Mouse (Mus musculus) midbrain, embryonic 10.5 days (tissue): ENCODE results near the gene Il2ra. TPM values are rescaled to one million over a fixed set of nuclear protein-coding genes. Genes with fewer than 3 reads are reported as not detected.
"Not testable (repeated sequence)": the region's sequence is repeated elsewhere in the genome, so short reads cannot be mapped to it uniquely, and the experiment has no call there.

Source experiments
- DNase-seq: peaks from one replicate; pipeline ENCODE4 v3.0.0-alpha.2; 2017; ENCODE audit warnings: low spot score
- H3K27ac ChIP-seq: fragments of 300-500 bp; sonication (generic); replicated peaks from 2 replicates; pipeline ENCODE4 v1.5.1; 2016; ENCODE audit warnings: mild to moderate bottlenecking
- H3K27me3 ChIP-seq: fragments of 300-500 bp; sonication (generic); 2 replicates; pipeline ENCODE4 v1.6.1; 2016; ENCODE audit warnings: low read depth, mild to moderate bottlenecking; ENCODE audit not compliant: poor library complexity, severe bottlenecking
- H3K36me3 ChIP-seq: fragments of 300-500 bp; sonication (generic); 2 replicates; pipeline ENCODE4 v1.6.1; 2016; ENCODE audit warnings: mild to moderate bottlenecking, moderate library complexity
- H3K4me1 ChIP-seq: fragments of 300-500 bp; sonication (generic); 2 replicates; pipeline ENCODE4 v1.6.1; 2016
- H3K4me3 ChIP-seq: fragments of 300-500 bp; sonication (generic); 2 replicates; pipeline ENCODE4 v1.5.1; 2016; ENCODE audit warnings: mild to moderate bottlenecking, moderate library complexity
- H3K9me3 ChIP-seq: fragments of 300-500 bp; sonication (generic); replicated peaks from 2 replicates; pipeline ENCODE4 v1.6.1; 2016; ENCODE audit warnings: mild to moderate bottlenecking
- WGBS: fragments of 180-500 bp; shearing (Covaris S2); methylation state at CpG from one replicate; pipeline ENCODE4 v1.1.7; 2016; 5-methylcytosine and 5-hydroxymethylcytosine counted together
- polyA plus RNA-seq: library from polyadenylated mRNA; unstranded; fragments of >200 nt; fragmentation: Nextera tagmentation; extraction: Ambion mirVana; gene quantifications from 2 replicates; pipeline ENCODE4 v1.2.1, GENCODE M21; 2016

Gene Il2ra
- polyA plus RNA-seq, 1 experiment from 2014 or later, result not detected

GRCm38 (mm10) chr2:11690201-11690890 lies 47.7 kb downstream of the Il2ra start:
- Histone ChIP-seq H3K4me1 (no peaks in the 10 kb centered on the region), H3K36me3 (no peaks in the 10 kb centered on the region)
- 78% methylated on average over 8 of the region's 8 CpGs for WGBS

GRCm38 (mm10) chr2:11693352-11693751 lies 50.7 kb downstream of the Il2ra start:
- H3K4me3 ChIP-seq, result no peak overlapping the region
- no peaks in the 10 kb centered on the region for H3K4me1 ChIP-seq
- no peaks in the 10 kb centered on the region for H3K27me3 ChIP-seq
- no peak for DNase-seq
- H3K9me3 ChIP-seq, result no peaks in the 10 kb centered on the region
- H3K27ac ChIP-seq, result no peak overlapping the region
- no peaks in the 10 kb centered on the region for H3K36me3 ChIP-seq
- 92% methylated on average over 4 of the region's 4 CpGs for WGBS

More at GRCm38 (mm10) chr2:11690201-11690890, 47.7 kb downstream of the Il2ra start:
- Histone ChIP-seq H3K27me3 (no peaks in the 10 kb centered on the region), H3K4me3 (no peak overlapping the region), H3K27ac (no peak overlapping the region), H3K9me3 (no peaks in the 10 kb centered on the region)
- DNase-seq, result no peak

- Histone ChIP-seq H3K36me3 (no peaks in the 10 kb centered on the region), H3K9me3 (no peaks in the 10 kb centered on the region), H3K4me3 (no peak overlapping the region), H3K27ac (no peak overlapping the region), H3K4me1 (no peaks in the 10 kb centered on the region), H3K27me3 (no peaks in the 10 kb centered on the region)
- DNase-seq, result no peak
- 83% methylated on average over 2 of the region's 2 CpGs for WGBS
These were observed 51.5 kb downstream of the Il2ra start for GRCm38 (mm10) chr2:11694104-11694503.

GRCm38 (mm10) chr2:11695867-11696266 lies 53.3 kb downstream of the Il2ra start:
- no peak overlapping the region for H3K27ac ChIP-seq
- no peaks in the 10 kb centered on the region for H3K9me3 ChIP-seq
- no peaks in the 10 kb centered on the region for H3K36me3 ChIP-seq
- no peaks in the 10 kb centered on the region for H3K27me3 ChIP-seq
- H3K4me1 ChIP-seq, result no peaks in the 10 kb centered on the region
- 73% methylated on average over 2 of the region's 2 CpGs for WGBS
- DNase-seq, result no peak
- H3K4me3 ChIP-seq, result no peak overlapping the region

GRCm38 (mm10) chr2:11698994-11699393 lies 56.4 kb downstream of the Il2ra start:
- 64% methylated on average over 5 of the region's 5 CpGs for WGBS
- Histone ChIP-seq H3K36me3 (no peaks in the 10 kb centered on the region), H3K27me3 (0 out of 2 replicates have a peak, but pooled peaks cover 7% of the 10 kb centered on the region), H3K4me1 (no peaks in the 10 kb centered on the region), H3K9me3 (no peaks in the 10 kb centered on the region), H3K27ac (no peak overlapping the region), H3K4me3 (no peak overlapping the region)
- no peak for DNase-seq

- 92% methylated on average over 2 of the region's 2 CpGs for WGBS
These were observed 57.3 kb downstream of the Il2ra start for GRCm38 (mm10) chr2:11699905-11700304.

GRCm38 (mm10) chr2:11705201-11706025 lies 62.8 kb downstream of the Il2ra start, which contains the start of gene Il15ra:
TSS of gene Il15ra (plus strand) at chr2:11705290.
- Histone ChIP-seq H3K27ac (peak within 1 kb of the TSS; percentile 74), H3K36me3 (no peaks in the 10 kb centered on the region), H3K9me3 (no peaks in the 10 kb centered on the region), H3K27me3 (peaks cover 56% of the 10 kb centered on the region), H3K4me3 (peak within 1 kb of the TSS; percentile 73), H3K4me1 (peaks cover 19% of the 10 kb centered on the region)
- peak; percentile 50 for DNase-seq
- WGBS, result under 1% methylated on average over 37 of the region's 37 CpGs

More at GRCm38 (mm10) chr2:11699905-11700304, 57.3 kb downstream of the Il2ra start:
- Histone ChIP-seq H3K27me3 (peaks cover 16% of the 10 kb centered on the region), H3K4me3 (no peak overlapping the region), H3K36me3 (no peaks in the 10 kb centered on the region), H3K27ac (no peak overlapping the region), H3K9me3 (no peaks in the 10 kb centered on the region), H3K4me1 (peaks cover under 1% of the 10 kb centered on the region; the same call in 1 of the 2 replicates)
- DNase-seq, result no peak

GRCm38 (mm10) chr2:11706030-11706745 lies 63.6 kb downstream of the Il2ra start:
- H3K27ac ChIP-seq, result peak overlapping the region; percentile 74

GRCm38 (mm10) chr2:11706746-11707065 lies 64.1 kb downstream of the Il2ra start:
- peaks cover 19% of the 10 kb centered on the region for H3K4me1 ChIP-seq
- DNase-seq, result peak; percentile 13
- peaks cover 56% of the 10 kb centered on the region for H3K27me3 ChIP-seq
- no peaks in the 10 kb centered on the region for H3K36me3 ChIP-seq
- 42% methylated on average over 6 of the region's 6 CpGs for WGBS
- no peak overlapping the region for H3K27ac ChIP-seq
- H3K9me3 ChIP-seq, result no peaks in the 10 kb centered on the region
- H3K4me3 ChIP-seq, result peak overlapping the region; percentile 73

More at GRCm38 (mm10) chr2:11706030-11706745, 63.6 kb downstream of the Il2ra start:
- Histone ChIP-seq H3K27me3 (peaks cover 56% of the 10 kb centered on the region), H3K9me3 (no peaks in the 10 kb centered on the region), H3K4me1 (peaks cover 19% of the 10 kb centered on the region), H3K36me3 (no peaks in the 10 kb centered on the region), H3K4me3 (peak overlapping the region; percentile 73)
- 4% methylated on average over 28 of the region's 28 CpGs for WGBS
- DNase-seq, result no peak

GRCm38 (mm10) chr2:11708538-11708937 lies 65.9 kb downstream of the Il2ra start:
- Histone ChIP-seq H3K9me3 (no peaks in the 10 kb centered on the region), H3K27me3 (peaks cover 54% of the 10 kb centered on the region), H3K36me3 (no peaks in the 10 kb centered on the region), H3K27ac (no peak overlapping the region), H3K4me1 (peaks cover 19% of the 10 kb centered on the region), H3K4me3 (no peak overlapping the region)
- 80% methylated on average over 5 of the region's 5 CpGs for WGBS
- DNase-seq, result no peak

GRCm38 (mm10) chr2:11710101-11710500 lies 67.5 kb downstream of the Il2ra start:
- not testable (repeated sequence) for H3K4me3 ChIP-seq
- WGBS, result 64% methylated on average over 4 of the region's 4 CpGs
- peak; percentile 17 for DNase-seq

GRCm38 (mm10) chr2:11712483-11712990 lies 69.9 kb downstream of the Il2ra start:
- DNase-seq, result no peak
- H3K27me3 ChIP-seq, result peaks cover 14% of the 10 kb centered on the region
- no peaks in the 10 kb centered on the region for H3K9me3 ChIP-seq
- H3K4me3 ChIP-seq, result no peak overlapping the region
- WGBS, result 84% methylated on average over 6 of the region's 6 CpGs
- no peaks in the 10 kb centered on the region for H3K4me1 ChIP-seq
- no peak overlapping the region for H3K27ac ChIP-seq
- H3K36me3 ChIP-seq, result no peaks in the 10 kb centered on the region

More at GRCm38 (mm10) chr2:11710101-11710500, 67.5 kb downstream of the Il2ra start:
- not testable (repeated sequence) for H3K36me3 ChIP-seq, H3K9me3 ChIP-seq, H3K27ac ChIP-seq
- H3K27me3 ChIP-seq, result peaks cover 38% of the 10 kb centered on the region
- peaks cover 17% of the 10 kb centered on the region for H3K4me1 ChIP-seq
